In the genomic region with DNA sequence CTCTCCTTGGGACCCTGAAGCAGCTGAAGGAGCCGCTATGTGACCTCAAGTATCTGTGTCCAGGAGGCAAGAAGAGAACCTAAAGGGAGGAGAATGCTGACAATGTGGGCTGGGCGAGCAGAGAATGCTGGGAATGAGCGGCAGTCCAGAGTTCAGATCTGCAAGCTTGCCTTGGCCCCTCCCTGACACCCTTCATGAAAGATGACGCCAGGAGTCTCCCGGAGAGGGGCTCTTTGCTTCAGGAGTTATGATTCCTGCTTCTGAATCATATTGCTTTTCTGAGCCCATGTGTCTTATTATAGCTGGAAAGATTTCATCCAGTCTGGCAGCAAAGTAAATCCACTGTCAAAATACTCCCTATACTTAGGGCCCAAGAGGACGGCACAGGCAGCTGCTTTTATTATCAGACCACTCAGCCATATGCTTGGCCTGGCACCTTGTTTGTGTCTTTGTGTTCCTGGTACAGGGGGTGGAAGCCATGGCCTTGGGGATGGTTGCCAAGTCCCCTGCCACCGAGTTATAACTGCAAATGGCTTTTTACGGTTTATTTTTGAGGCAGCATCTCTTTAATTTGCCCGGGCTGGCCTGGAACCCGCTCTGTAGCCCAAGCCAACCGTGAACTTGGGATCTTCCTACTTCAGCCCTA, we compare ENCODE assay signal across 9 mouse cellular contexts. TPM values are rescaled to one million over a fixed set of nuclear protein-coding genes. Genes with fewer than 3 reads are reported as not detected.
DNase-seq lines count a peak whose midpoint lies in the region; ATAC-seq lines count a peak whose summit lies in the region.
"Had no signal": no experiment of that assay in that cellular context is flagged by ENCODE, and none has a peak within 500 bp of the region (broad histone marks: within the 10 kb centered on the region; RNA-seq: fewer than 3 reads in every experiment).

No protein-coding gene starts in this region.

- peak overlapping the region; percentile 48; the same call in 1 of the 2 replicates for H3K27ac ChIP-seq in hindbrain, embryonic 16.5 days (ENCODE audit: low read depth, low read length)
- H3K27ac ChIP-seq in hindbrain, embryonic 14.5 days = no peak overlapping the region

- no peak overlapping the region for H3K4me2 ChIP-seq in hindbrain, embryonic 16.5 days (ENCODE audit: low read length)
- H3K4me2 ChIP-seq in hindbrain, embryonic 14.5 days (replicated peaks) = no peak overlapping the region

- DNase-seq in hindbrain, embryonic 14.5 days (ENCODE audit: low spot score) = no peak
- DNase-seq in ES-CJ7 (ENCODE audit: low read depth, low spot score) = peak; percentile 68
- peak; percentile 59 for DNase-seq in brain, adult 2 months (ENCODE audit: low read depth, low spot score)
- DNase-seq in kidney, adult 9 months = peak; percentile 76
- DNase-seq in embryo, embryonic 10.5 days (ENCODE audit: low spot score) = no peak
- no peak for DNase-seq in lung, postnatal 14 days

- H3K9me3 ChIP-seq in hindbrain, embryonic 16.5 days (ENCODE audit: control insufficient read depth, low read length) = no peaks in the 10 kb centered on the region
- H3K9me3 ChIP-seq in hindbrain, embryonic 14.5 days (ENCODE audit: control insufficient read depth, low read length) = no peaks in the 10 kb centered on the region
- H3K9me3 ChIP-seq: megakaryocyte, embryonic 14.5 days had no signal

- no peaks in the 10 kb centered on the region for H3K27me3 ChIP-seq in hindbrain, embryonic 16.5 days (replicated peaks; ENCODE audit: control insufficient read depth, insufficient read depth, low read length)
- H3K27me3 ChIP-seq in hindbrain, embryonic 14.5 days (ENCODE audit: control insufficient read depth, insufficient read depth, low read length) = no peaks in the 10 kb centered on the region

- peak overlapping the region; percentile 17; the same call in 1 of the 2 replicates for H3K9ac ChIP-seq in hindbrain, embryonic 16.5 days (ENCODE audit: low read depth, low read length)
- H3K9ac ChIP-seq in hindbrain, embryonic 14.5 days = no peak overlapping the region

- 50% methylated on average over 11 of the region's 11 CpGs for WGBS in hindbrain, embryonic 16.5 days
- WGBS in hindbrain, embryonic 14.5 days = 50% methylated on average over 11 of the region's 11 CpGs

- no peak for ATAC-seq in hindbrain, embryonic 16.5 days
- no peak for ATAC-seq in hindbrain, embryonic 14.5 days (ENCODE audit: low FRiP score)
- ATAC-seq in megakaryocyte, adult 5-6 weeks (ENCODE audit: poor library complexity, severe bottlenecking) = no peak

- no peak overlapping the region for H3K4me3 ChIP-seq in hindbrain, embryonic 16.5 days (ENCODE audit: low read length)
- H3K4me3 ChIP-seq in hindbrain, embryonic 14.5 days (replicated peaks; ENCODE audit: low read length) = no peak overlapping the region
- H3K4me3 ChIP-seq: megakaryocyte, embryonic 14.5 days had no signal

- H3K4me1 ChIP-seq in hindbrain, embryonic 16.5 days (ENCODE audit: control insufficient read depth, insufficient read depth, low read depth, low read length) = peaks cover 3% of the 10 kb centered on the region; the same call in 1 of the 2 replicates
- 0 out of 2 replicates have a peak, but pooled peaks cover 5% of the 10 kb centered on the region for H3K4me1 ChIP-seq in hindbrain, embryonic 14.5 days (replicated peaks; ENCODE audit: control insufficient read depth, insufficient read depth, low read length)
- H3K4me1 ChIP-seq: megakaryocyte, embryonic 14.5 days had no signal

- H3K36me3 ChIP-seq in hindbrain, embryonic 16.5 days (ENCODE audit: control insufficient read depth, insufficient read depth, low read length) = no peaks in the 10 kb centered on the region
- no peaks in the 10 kb centered on the region for H3K36me3 ChIP-seq in hindbrain, embryonic 14.5 days (replicated peaks; ENCODE audit: control insufficient read depth, insufficient read depth)

RNA-seq across cellular contexts. Expression of a gene that starts 25.8 kb away (rescaled TPM):
- 183 and 193 TPM in 2 replicates for polyA plus RNA-seq in hindbrain, embryonic 16.5 days (2015; fragmentation: Nextera tagmentation; extraction: Ambion mirVana)
- polyA plus RNA-seq in hindbrain, embryonic 14.5 days (2014; fragmentation: Nextera tagmentation; extraction: Ambion mirVana) = 121 and 139 TPM in 2 replicates
- 109 TPM in 2 replicates for total RNA-seq in megakaryocyte, adult 5-6 weeks (2015)
- 68.7 and 124 TPM in 2 replicates for total RNA-seq in megakaryocyte, adult 5-6 weeks (2017)

RNA-seq across cellular contexts. Expression of a gene that starts 31.1 kb away (rescaled TPM):
- 22.0 and 29.0 TPM in 2 replicates for polyA plus RNA-seq in hindbrain, embryonic 16.5 days (2015; fragmentation: Nextera tagmentation; extraction: Ambion mirVana)
- 17.3 and 20.8 TPM in 2 replicates for polyA plus RNA-seq in hindbrain, embryonic 14.5 days (2014; fragmentation: Nextera tagmentation; extraction: Ambion mirVana)
- total RNA-seq in megakaryocyte, adult 5-6 weeks (2015) = 16.1 and 17.1 TPM in 2 replicates
- 15.9 and 18.8 TPM in 2 replicates for total RNA-seq in megakaryocyte, adult 5-6 weeks (2017)

Comparison
In these comparisons a context has a peak if more than half of its experiments do, and no peak if none do; other contexts are left out.
1. DNase-seq: peak in ES-CJ7 (single experiment), brain, adult 2 months (single experiment) and kidney, adult 9 months (single experiment); none in hindbrain, embryonic 14.5 days (single experiment), embryo, embryonic 10.5 days (single experiment) and lung, postnatal 14 days (single experiment).